Mouse (Mus musculus): ENCODE results near the gene Eif4enif1. TPM values are rescaled to one million over a fixed set of nuclear protein-coding genes. Genes with fewer than 3 reads are reported as not detected.
A peak's percentile ranks its signal among the peaks of the same experiment; 100 is the strongest.

The Eif4enif1 gene
- total RNA-seq, 1 experiment from 2014 or later: 63.9 TPM

DNA sequence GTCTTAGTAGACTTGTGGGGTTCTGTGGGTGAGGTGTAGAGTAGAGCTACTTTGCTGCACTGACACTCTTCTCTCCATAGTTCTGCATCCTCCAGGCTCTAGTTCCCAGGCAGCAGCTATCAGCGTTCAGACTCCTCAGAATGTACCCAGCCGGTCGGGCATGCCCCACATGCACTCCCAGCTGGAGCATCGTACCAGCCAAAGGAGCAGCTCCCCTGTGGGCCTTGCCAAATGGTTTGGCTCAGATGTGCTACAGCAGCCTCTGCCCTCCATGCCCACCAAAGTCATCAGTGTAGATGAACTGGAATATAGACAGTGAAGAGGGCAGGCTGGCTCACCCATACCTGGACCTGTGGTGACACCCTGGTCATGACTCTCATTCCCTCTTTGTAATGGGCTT is 41.6 kb downstream of the Eif4enif1 start:
- ATAC-seq (replicated peaks; ENCODE audit: insufficient number of reproducible peaks, low FRiP score, low TSS enrichment, poor library complexity, severe bottlenecking): no peak

- no peak; the same call in 1 of the 2 replicates for ATAC-seq (replicated peaks; ENCODE audit: insufficient number of reproducible peaks, low FRiP score, low TSS enrichment, poor library complexity, severe bottlenecking)
Measured at GRCm38 (mm10) chr11:3247387-3247786, 45.2 kb downstream of the Eif4enif1 start.

GRCm38 (mm10) chr11:3259537-3259936 is 57.3 kb downstream of the Eif4enif1 start:
- no peak for ATAC-seq (replicated peaks; ENCODE audit: insufficient number of reproducible peaks, low FRiP score, low TSS enrichment, poor library complexity, severe bottlenecking)

DNA sequence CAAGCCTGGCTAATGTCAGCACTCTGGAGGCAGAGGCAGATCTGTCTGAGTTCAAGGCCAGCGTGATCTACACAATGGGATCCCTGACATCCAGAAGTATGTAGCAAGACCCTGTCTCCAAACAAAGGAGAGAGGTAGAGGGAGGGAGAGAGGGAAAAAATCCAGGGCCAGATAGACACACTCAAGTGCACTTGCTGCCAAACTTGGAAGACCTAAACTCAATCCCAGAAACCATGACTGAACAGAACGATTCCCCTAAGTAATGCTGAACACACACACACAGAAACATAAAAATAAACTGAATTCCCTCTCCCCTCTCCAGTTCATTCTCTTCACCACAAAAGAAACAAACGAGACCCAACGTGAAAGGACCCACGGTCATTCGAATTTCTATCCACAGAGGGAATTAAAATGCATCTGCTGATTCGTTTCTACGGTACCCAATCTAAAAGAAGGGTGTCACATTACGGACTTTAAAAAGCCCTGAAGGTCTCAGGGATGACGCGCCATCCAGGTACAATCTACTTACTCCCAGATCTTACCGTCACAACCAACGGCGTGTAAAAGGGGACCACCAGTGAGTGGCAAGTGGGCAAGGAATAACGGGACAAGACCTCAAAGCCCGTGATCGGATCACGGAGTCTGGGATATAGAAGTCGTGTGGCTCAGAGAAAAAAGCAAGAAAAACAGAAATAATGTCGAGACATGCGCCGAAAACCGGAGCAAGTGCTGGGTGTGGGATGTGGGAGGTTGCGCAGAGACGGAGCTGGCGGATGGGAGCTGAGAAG is 63.3 kb downstream of the Eif4enif1 start:
- ATAC-seq (replicated peaks; ENCODE audit: insufficient number of reproducible peaks, low FRiP score, low TSS enrichment, poor library complexity, severe bottlenecking): 0 out of 2 replicates have a peak, but pooled peaks have one; percentile 4

- ATAC-seq (replicated peaks; ENCODE audit: insufficient number of reproducible peaks, low FRiP score, low TSS enrichment, poor library complexity, severe bottlenecking): peak; percentile 96
Measured at GRCm38 (mm10) chr11:3266079-3266685, 64.0 kb downstream of the Eif4enif1 start, which contains the start of gene Drg1. Gene Drg1 (minus strand): TSS chr11:3266415.

GRCm38 (mm10) chr11:3267133-3267532 is 64.9 kb downstream of the Eif4enif1 start:
- no peak for ATAC-seq (replicated peaks; ENCODE audit: insufficient number of reproducible peaks, low FRiP score, low TSS enrichment, poor library complexity, severe bottlenecking)

DNA sequence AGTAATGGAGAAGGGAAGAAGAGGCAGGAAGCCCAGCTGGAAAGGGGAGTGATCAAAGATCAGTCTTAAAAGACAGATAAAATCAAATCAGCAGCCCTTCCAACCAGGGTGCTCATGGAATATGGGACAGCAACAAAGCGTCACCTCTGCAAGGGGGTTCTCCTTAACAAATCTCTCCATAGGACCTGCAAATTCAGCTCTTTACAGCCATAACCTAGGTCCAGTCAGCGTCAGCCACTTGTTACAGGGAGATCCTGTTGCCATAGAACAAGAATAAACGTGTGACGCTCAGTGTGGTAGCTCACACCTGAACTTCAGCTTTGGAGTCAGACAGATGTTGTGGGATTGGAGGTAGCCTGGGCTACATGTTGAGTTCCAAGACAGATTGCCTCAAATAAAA is 67.0 kb downstream of the Eif4enif1 start:
- no peak for ATAC-seq (replicated peaks; ENCODE audit: insufficient number of reproducible peaks, low FRiP score, low TSS enrichment, poor library complexity, severe bottlenecking)

- ATAC-seq (replicated peaks; ENCODE audit: insufficient number of reproducible peaks, low FRiP score, low TSS enrichment, poor library complexity, severe bottlenecking): no peak
Measured at GRCm38 (mm10) chr11:3278351-3278750, 76.2 kb downstream of the Eif4enif1 start.

- no peak for ATAC-seq (replicated peaks; ENCODE audit: insufficient number of reproducible peaks, low FRiP score, low TSS enrichment, poor library complexity, severe bottlenecking)
Measured at GRCm38 (mm10) chr11:3279729-3280128, 77.5 kb downstream of the Eif4enif1 start.

DNA sequence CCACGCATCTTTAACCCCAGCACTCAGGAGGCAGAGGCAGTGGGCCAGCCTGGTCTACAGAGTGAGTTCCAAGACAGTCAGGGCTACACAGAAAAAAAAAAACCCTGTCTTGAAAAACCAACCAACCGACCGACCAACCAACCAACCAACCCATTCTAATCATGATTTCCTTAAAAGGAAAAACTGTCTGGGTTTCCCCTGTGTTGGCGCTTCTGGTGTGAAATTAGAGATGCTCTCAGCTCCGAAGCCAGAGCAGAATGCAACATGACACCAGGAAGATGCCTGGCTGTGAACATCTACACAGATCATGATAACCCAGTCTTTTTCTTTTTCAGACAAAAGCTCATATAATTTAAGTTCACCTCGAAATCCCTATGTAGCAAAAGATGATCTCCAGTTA is 80.7 kb downstream of the Eif4enif1 start:
- no peak for ATAC-seq (replicated peaks; ENCODE audit: insufficient number of reproducible peaks, low FRiP score, low TSS enrichment, poor library complexity, severe bottlenecking)

GRCm38 (mm10) chr11:3283645-3284044 is 81.5 kb downstream of the Eif4enif1 start:
- no peak for ATAC-seq (replicated peaks; ENCODE audit: insufficient number of reproducible peaks, low FRiP score, low TSS enrichment, poor library complexity, severe bottlenecking)

DNA sequence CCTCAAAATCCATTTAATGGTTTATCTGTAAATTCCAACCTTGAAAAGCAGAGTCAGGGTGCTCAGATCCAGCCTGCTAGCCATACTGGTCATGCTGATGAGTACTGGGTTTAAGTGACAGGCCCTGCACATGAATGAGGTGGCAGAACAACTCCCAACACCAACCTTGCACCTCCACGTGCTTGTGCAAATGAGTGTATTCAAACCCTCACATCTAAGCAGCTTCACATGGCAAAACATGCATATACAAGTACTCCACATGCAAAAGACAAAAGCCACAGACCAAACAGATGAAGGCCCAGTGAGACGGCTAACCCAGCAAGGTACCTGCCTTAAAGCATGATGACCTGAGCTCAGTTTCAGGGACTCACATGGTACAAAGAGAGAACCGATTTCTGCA is 83.7 kb downstream of the Eif4enif1 start:
- no peak for ATAC-seq (replicated peaks; ENCODE audit: insufficient number of reproducible peaks, low FRiP score, low TSS enrichment, poor library complexity, severe bottlenecking)

DNA sequence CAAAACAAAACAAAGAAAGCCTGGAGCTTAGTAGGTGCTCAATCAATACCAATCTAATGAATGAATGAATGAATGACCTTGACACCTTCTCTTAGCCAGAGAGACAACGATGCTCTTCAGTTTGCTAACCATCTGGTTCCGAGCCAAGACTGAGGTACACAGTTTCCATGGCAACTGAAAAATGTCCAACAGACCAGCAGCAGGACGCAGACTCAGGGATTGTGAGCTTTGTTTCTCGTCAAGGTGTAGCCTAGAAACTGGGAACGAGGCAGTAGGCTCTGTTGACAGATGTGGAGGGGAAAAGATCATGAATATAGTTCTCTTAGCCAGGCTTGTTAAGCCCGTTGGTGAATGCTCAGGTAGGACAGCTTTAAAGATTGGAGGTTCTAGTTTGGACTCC is 84.9 kb downstream of the Eif4enif1 start:
- ATAC-seq (replicated peaks; ENCODE audit: insufficient number of reproducible peaks, low FRiP score, low TSS enrichment, poor library complexity, severe bottlenecking): no peak

DNA sequence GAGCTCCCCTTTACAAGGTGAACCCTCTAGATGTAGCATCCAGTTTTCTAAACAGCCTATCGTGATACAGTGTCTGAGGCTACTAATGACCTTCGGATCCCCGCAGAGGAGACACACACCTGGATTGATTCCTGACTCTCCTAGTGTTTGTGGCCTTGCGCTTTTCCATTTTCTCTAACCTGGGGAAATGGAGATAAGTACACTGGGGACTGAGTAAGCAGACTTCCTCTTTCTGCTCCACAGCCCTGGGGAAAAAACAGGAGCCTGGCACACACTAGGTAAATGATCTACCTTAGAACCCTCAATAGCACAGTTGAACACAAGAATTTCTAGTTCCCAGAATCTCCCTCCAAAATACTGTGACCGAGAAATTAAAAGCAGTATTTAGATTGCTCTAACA is 85.7 kb downstream of the Eif4enif1 start:
- no peak for ATAC-seq (replicated peaks; ENCODE audit: insufficient number of reproducible peaks, low FRiP score, low TSS enrichment, poor library complexity, severe bottlenecking)

- no peak for ATAC-seq (replicated peaks; ENCODE audit: insufficient number of reproducible peaks, low FRiP score, low TSS enrichment, poor library complexity, severe bottlenecking)
Measured at GRCm38 (mm10) chr11:3288521-3289301, 86.5 kb downstream of the Eif4enif1 start, which contains the start of gene Patz1. Gene Patz1 (plus strand): TSS chr11:3288874.

- ATAC-seq (replicated peaks; ENCODE audit: insufficient number of reproducible peaks, low FRiP score, low TSS enrichment, poor library complexity, severe bottlenecking): no peak
Measured at GRCm38 (mm10) chr11:3289302-3289802, 87.2 kb downstream of the Eif4enif1 start.

DNA sequence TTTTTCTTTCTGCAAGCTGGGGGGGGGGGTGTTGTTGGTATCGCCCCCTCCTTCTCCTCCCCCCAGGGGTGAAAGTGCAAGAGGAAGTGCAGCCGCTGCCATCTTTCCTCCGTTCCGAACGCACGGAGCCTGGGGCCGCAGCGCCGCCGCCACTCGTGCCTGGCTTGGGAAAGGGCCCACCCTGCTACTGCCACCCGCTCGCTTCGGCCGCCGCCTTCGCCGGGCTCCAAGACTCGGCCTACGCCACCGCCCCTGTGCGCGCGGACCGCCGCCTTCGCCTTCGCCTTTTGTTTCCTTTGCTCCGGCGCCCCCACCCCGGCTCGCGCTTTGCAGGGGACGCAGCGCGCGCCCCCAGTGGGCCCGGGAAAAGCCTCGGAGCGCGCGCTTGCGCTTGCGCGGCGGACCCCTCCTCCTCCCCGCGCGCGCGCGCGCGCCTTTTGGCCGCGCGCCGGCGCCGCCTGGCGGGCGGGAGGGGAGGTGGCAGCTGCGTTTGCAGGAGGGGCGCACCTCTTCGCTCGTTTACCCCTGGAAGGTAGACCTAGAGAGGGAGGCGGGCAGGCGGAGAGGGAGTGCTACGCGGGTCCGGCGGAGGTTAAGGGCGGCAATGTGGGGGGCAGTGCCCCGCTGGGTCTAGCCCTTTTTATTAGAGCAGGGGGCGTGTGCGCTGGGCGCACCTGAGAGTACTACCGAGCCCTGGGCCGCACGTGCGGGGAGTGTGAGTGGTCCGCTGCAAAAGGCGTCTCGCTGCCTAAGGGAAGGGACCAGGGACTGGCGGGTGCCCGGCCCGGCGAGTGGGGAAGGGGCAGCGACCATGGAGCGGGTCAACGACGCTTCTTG is 87.8 kb downstream of the Eif4enif1 start:
- ATAC-seq (replicated peaks; ENCODE audit: insufficient number of reproducible peaks, low FRiP score, low TSS enrichment, poor library complexity, severe bottlenecking): peak; percentile 31; the same call in 1 of the 2 replicates

GRCm38 (mm10) chr11:3290640-3291310 is 88.6 kb downstream of the Eif4enif1 start:
- ATAC-seq (replicated peaks; ENCODE audit: insufficient number of reproducible peaks, low FRiP score, low TSS enrichment, poor library complexity, severe bottlenecking): no peak; the same call in 1 of the 2 replicates

All from monocyte, adult 5-6 weeks (primary cell).